Mouse (Mus musculus) forebrain, embryonic 12.5 days (tissue): ENCODE data around the gene Vav2. TPM values are rescaled to one million over a fixed set of nuclear protein-coding genes. Genes with fewer than 3 reads are reported as not detected.

Source experiments
- ATAC-seq: fragments of 200-750 bp; cut with Nextera tagmentation; 2 replicates; pipeline ENCODE4 v1.8.0; 2017; ENCODE audit warnings: moderate TSS enrichment; ENCODE audit not compliant: low FRiP score
- H3K27ac ChIP-seq: fragments of 300-500 bp; sonication (generic); 2 replicates; pipeline ENCODE4 v1.5.1; 2016; ENCODE audit warnings: mild to moderate bottlenecking
- H3K27me3 ChIP-seq: fragments of 300-500 bp; sonication (generic); 2 replicates; pipeline ENCODE4 v1.6.1; 2016; ENCODE audit warnings: mild to moderate bottlenecking
- H3K36me3 ChIP-seq: fragments of 300-500 bp; sonication (generic); replicated peaks from 2 replicates; pipeline ENCODE4 v1.6.1; 2016; ENCODE audit warnings: mild to moderate bottlenecking
- H3K4me1 ChIP-seq: fragments of 300-500 bp; sonication (generic); 2 replicates; pipeline ENCODE4 v1.6.1; 2016
- H3K4me2 ChIP-seq: fragments of 300-500 bp; sonication (generic); 2 replicates; pipeline ENCODE4 v1.6.1; 2016; ENCODE audit warnings: mild to moderate bottlenecking, moderate library complexity
- H3K4me3 ChIP-seq: fragments of 300-500 bp; sonication (generic); replicated peaks from 2 replicates; pipeline ENCODE4 v1.5.1; 2016; ENCODE audit warnings: mild to moderate bottlenecking
- H3K9ac ChIP-seq: fragments of 300-500 bp; sonication (generic); 2 replicates; pipeline ENCODE4 v1.6.1; 2016; ENCODE audit warnings: mild to moderate bottlenecking
- H3K9me3 ChIP-seq: fragments of 300-500 bp; sonication (generic); 2 replicates; pipeline ENCODE4 v1.6.1; 2016
- WGBS: fragments of 180-500 bp; shearing (Covaris S2); methylation state at CpG from one replicate; pipeline ENCODE4 v1.1.7; 2016; 5-methylcytosine and 5-hydroxymethylcytosine counted together
- polyA plus RNA-seq: library from polyadenylated mRNA; unstranded; fragments of >200 nt; fragmentation: Nextera tagmentation; extraction: Ambion mirVana; gene quantifications from 2 replicates; pipeline ENCODE4 v1.2.1, GENCODE M21; 2016

Gene Vav2
- polyA plus RNA-seq, 1 experiment from 2014 or later, result 17.2 TPM

DNA sequence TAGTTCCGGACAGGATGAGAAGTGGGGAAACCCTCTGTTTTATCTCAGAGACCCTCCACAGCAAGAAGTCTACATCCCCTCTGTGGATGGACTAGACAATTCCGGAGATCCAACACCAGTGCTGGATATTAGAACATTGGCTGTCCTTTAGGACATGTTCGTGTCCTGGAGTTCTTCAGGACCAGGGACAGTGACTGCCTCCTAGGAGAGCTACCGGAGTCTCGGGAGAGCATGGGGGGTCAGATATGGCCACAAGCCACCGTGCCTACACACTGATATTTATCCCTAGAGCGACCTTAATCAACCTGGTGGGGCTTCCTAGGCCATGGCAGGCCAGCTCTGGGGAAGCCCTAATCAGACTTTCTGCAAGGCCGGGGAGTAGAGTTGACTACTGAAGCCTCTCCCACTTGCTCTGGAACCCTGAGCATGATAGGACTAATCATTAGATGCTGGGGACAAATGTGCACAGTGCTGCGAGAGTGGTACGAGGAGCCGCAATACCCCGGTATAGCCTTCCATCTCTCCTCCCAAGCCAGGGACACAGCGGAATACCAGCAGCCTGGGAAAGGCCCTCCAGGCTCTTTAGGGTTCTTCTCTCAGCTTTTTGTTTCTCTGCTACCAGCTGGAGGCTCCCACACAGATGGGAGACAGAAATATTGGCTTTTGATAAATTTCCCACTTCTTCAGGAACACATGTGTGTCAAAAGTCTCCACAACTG lies 125.9 kb downstream of the Vav2 start:
- Histone ChIP-seq H3K4me1 (peaks cover 31% of the 10 kb centered on the region), H3K4me2 (no peak overlapping the region), H3K9me3 (no peaks in the 10 kb centered on the region), H3K9ac (no peak overlapping the region; the same call in 1 of the 2 replicates), H3K4me3 (no peak overlapping the region), H3K27me3 (no peaks in the 10 kb centered on the region), H3K27ac (peak overlapping the region; percentile 88), H3K36me3 (peaks cover 5% of the 10 kb centered on the region; the same call in 1 of the 2 replicates)
- WGBS, result 74% methylated on average over 13 of the region's 13 CpGs
- peak; percentile 34; the same call in 1 of the 2 replicates for ATAC-seq

DNA sequence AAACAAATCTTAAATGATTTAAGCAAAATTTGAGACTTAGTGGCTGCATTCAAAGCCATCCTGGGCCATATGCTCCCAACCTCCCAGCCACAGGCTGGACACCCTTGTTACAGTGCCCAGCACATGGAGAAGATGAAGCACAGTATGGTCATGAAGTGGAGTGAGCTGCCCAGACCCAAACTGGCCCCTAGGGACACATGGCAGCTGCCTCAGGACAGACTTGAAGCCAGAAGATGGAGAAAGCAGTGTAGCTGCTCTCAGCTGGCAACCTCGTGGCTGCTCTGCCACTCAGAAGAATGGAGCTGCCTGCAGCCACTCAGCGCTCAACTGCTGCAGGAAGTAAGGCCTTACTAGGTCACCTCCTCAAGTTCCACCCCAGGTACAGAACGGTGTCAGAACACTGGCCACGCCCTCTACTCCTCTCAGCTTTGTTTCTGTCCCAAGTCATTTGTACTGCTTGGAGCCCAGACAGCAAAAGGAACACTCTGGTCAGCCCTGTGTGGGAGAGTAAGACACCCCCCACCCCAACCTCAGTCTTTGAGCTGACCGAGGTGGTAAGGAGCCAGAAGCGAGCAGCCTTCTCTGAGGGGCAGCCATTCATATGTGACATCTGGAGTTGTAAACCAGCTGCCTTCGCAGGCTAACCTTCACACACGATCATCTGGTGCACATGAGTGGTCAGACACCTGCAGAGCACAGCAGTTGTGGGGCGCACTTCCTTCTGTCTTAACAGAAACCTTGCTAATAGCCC lies 130.0 kb downstream of the Vav2 start:
- no peak overlapping the region for H3K27ac ChIP-seq
- H3K27me3 ChIP-seq, result no peaks in the 10 kb centered on the region
- no peak for ATAC-seq
- H3K36me3 ChIP-seq, result peaks cover 10% of the 10 kb centered on the region
- no peaks in the 10 kb centered on the region for H3K9me3 ChIP-seq
- peaks cover 16% of the 10 kb centered on the region for H3K4me1 ChIP-seq
- H3K9ac ChIP-seq, result no peak overlapping the region
- 86% methylated on average over 9 of the region's 9 CpGs for WGBS
- H3K4me2 ChIP-seq, result no peak overlapping the region
- no peak overlapping the region for H3K4me3 ChIP-seq

GRCm38 (mm10) chr2:27294777-27295176 lies 132.1 kb downstream of the Vav2 start:
- 0 out of 2 replicates have a peak, but pooled peaks cover under 1% of the 10 kb centered on the region for H3K4me1 ChIP-seq
- ATAC-seq, result no peak
- no peaks in the 10 kb centered on the region for H3K9me3 ChIP-seq
- no peak overlapping the region for H3K4me3 ChIP-seq
- H3K36me3 ChIP-seq, result peaks cover 30% of the 10 kb centered on the region
- no peak overlapping the region for H3K27ac ChIP-seq
- WGBS, result 96% methylated on average over 3 of the region's 3 CpGs
- H3K4me2 ChIP-seq, result no peak overlapping the region
- H3K27me3 ChIP-seq, result no peaks in the 10 kb centered on the region
- no peak overlapping the region for H3K9ac ChIP-seq

DNA sequence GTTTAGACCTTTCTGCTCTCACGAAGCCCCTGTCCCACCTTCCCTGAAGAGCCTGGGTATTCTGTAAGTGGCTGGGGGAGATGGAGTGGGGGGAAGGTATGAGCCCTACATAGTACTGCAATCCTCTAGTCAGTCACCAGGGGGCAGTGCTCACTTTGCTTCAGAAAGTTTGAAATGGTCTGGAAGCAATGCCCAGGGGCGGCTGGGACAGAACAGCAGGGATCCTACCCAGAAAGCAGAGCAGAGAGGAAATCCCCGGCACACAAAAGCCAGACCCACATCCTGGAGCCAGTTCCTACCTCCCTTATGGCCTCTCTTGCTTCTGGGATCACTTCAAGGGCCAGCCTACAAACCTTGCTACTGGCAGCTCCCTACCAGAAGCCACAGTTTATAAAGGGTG lies 137.8 kb downstream of the Vav2 start:
- Histone ChIP-seq H3K4me3 (no peak overlapping the region), H3K36me3 (peaks cover 45% of the 10 kb centered on the region)
- WGBS, result 3% methylated on average over 3 of the region's 3 CpGs

DNA sequence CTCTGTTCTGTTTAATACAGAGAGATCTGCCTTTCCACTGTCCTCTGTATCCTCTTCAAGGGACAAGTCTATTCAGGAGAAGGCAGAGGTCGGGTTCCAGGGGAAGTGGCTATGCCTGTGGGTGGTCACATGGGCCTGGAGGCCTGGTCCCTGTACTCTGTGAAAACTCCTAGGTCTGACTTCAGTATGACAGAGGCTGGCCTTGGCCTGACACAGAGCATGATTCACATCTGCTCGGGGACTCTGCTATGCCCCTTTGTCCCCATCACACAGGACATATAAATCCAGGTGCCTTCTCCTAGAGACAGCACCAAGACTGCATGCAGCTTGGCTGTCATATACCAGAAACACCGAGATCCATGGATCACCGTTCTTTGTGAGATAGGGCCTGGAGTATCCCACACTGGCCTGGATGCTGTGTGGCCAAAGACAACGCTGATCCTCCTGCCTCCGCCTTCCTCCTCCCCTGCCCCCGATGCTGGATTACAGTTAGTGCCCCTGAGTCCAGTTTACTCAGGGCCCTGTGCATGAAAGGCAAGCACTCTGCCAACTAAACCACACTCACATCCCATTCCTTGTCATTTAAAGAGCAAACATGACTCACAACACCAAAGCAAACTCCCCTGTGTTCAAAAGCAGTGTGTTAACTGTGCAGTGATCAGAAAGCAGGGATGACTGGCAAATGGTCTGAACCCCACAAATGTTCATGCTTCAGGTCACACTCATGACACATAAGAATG lies 139.7 kb downstream of the Vav2 start:
- Histone ChIP-seq H3K4me3 (no peak overlapping the region), H3K36me3 (peaks cover 50% of the 10 kb centered on the region), H3K4me1 (peaks cover 8% of the 10 kb centered on the region), H3K9ac (no peak overlapping the region), H3K4me2 (no peak overlapping the region), H3K27ac (no peak overlapping the region), H3K27me3 (no peaks in the 10 kb centered on the region), H3K9me3 (no peaks in the 10 kb centered on the region)
- 83% methylated on average over 7 of the region's 7 CpGs for WGBS
- ATAC-seq, result no peak

More for the DNA sequence above, 137.8 kb downstream of the Vav2 start:
- H3K4me2 ChIP-seq, result no peak overlapping the region
- H3K9me3 ChIP-seq, result no peaks in the 10 kb centered on the region
- H3K4me1 ChIP-seq, result peaks cover 8% of the 10 kb centered on the region
- peak; percentile 65 for ATAC-seq
- 0 out of 2 replicates have a peak overlapping the region, but pooled peaks have one; percentile 17 for H3K9ac ChIP-seq
- H3K27me3 ChIP-seq, result no peaks in the 10 kb centered on the region
- peak overlapping the region; percentile 70 for H3K27ac ChIP-seq

GRCm38 (mm10) chr2:27284441-27284840 lies 142.4 kb downstream of the Vav2 start:
- Histone ChIP-seq H3K9me3 (no peaks in the 10 kb centered on the region), H3K4me1 (peaks cover 4% of the 10 kb centered on the region), H3K36me3 (peaks cover 35% of the 10 kb centered on the region), H3K4me2 (no peak overlapping the region), H3K4me3 (no peak overlapping the region), H3K27me3 (no peaks in the 10 kb centered on the region), H3K9ac (no peak overlapping the region), H3K27ac (no peak overlapping the region)
- no peak for ATAC-seq
- 76% methylated on average over 7 of the region's 7 CpGs for WGBS

DNA sequence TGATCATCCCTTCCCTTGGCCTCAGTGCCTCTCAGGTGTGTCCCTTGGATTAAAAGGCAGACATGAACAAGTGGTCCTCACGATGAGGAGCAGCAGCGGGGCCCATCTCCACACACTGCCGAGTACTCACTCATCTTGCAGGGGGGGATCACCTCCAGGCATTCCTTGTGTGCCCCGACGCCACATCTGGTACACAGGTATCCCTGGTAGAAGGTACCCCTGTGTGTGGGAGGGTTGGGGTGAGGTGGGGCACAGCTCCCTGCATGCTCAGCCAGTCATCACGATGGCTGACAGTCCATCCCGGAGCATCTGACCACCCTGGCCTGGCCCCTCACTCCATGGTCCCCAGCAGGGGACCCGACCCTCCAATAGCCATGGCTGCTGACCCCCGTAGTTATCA lies 145.1 kb downstream of the Vav2 start:
- Histone ChIP-seq H3K27ac (no peak overlapping the region), H3K36me3 (peaks cover 51% of the 10 kb centered on the region), H3K4me2 (no peak overlapping the region), H3K4me1 (no peaks in the 10 kb centered on the region), H3K27me3 (no peaks in the 10 kb centered on the region), H3K9me3 (no peaks in the 10 kb centered on the region), H3K9ac (no peak overlapping the region), H3K4me3 (no peak overlapping the region)
- no peak for ATAC-seq
- 96% methylated on average over 9 of the region's 9 CpGs for WGBS

DNA sequence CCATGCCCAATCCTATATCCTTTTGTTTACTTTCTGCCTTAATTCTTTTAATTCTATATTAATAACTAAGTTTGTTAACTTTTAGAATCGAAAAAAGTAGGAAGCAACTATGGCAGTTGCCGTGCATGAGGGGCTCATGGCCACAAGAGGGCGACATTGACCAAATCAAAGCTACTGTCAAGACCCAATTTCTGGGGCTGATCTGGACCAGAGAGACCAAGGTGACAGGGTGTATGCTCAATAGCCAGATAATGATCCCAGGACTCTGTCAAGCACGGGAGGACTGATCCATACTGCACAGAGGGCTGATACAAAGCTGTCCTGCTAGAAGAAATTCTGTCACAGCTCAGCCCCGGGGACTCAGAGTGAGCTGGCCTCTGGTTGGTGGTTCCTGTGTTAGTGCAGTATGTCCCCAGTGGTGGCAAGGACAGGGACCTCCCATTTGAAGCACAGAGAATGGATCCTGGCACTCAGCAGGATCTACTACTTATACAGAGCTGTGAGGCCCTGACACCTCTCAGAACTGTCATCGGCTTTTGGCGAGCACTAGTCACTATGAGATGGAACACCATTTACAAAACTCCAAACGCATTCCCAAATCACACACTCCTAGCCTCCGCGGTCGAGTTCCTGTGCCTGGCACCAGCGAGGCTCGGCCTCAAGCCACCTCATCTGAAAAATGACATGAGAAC lies 145.8 kb downstream of the Vav2 start:
- H3K27ac ChIP-seq, result no peak overlapping the region
- WGBS, result 73% methylated on average over 13 of the region's 13 CpGs
- no peaks in the 10 kb centered on the region for H3K4me1 ChIP-seq
- no peak overlapping the region for H3K9ac ChIP-seq
- 0 out of 2 replicates have a peak, but pooled peaks have one; percentile 53 for ATAC-seq
- no peaks in the 10 kb centered on the region for H3K9me3 ChIP-seq
- H3K4me2 ChIP-seq, result no peak overlapping the region
- H3K27me3 ChIP-seq, result no peaks in the 10 kb centered on the region
- H3K4me3 ChIP-seq, result no peak overlapping the region
- peaks cover 53% of the 10 kb centered on the region for H3K36me3 ChIP-seq

DNA sequence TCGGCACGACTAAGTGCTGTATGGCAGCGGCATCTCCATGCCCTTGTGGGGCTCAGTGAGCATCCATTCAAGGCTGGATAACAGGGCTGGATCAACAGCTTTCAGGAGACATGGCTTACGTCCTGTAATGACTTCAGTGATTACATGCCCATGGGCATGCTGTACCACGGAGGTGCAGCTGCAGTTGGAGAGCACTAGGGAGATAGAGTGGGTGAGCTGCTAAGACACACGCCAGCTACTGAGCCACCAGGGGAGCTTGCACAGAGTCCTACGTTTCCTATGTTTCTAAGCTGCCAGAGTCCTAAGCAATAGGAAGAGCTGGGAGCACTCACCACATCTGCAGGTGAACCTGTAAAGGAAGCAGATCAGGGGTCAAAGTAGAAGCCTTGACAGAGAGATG lies 148.0 kb downstream of the Vav2 start:
- peaks cover 72% of the 10 kb centered on the region for H3K36me3 ChIP-seq

DNA sequence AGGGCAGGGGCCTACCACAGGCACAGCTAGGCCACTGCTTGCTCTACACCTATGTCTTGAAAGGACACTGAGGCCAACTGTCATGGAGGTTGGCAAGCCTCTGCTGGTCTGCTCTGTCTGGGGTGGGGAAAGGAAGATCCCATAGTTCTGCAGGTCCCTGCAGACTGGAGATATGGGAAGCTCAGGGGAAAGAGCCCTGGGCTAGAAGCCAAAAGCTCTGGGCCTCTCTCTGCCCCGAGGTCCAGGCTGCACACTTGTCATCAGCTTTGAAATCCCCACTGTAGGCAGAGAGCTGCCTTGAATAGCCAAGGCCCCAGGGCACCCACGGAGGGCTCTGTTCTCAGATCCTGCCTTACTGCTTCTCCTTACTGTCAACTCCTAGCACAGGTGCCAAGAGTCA lies 158.5 kb downstream of the Vav2 start:
- Histone ChIP-seq H3K36me3 (peaks cover 84% of the 10 kb centered on the region), H3K4me1 (no peaks in the 10 kb centered on the region), H3K4me2 (no peak overlapping the region), H3K27me3 (no peaks in the 10 kb centered on the region), H3K9me3 (no peaks in the 10 kb centered on the region), H3K27ac (no peak overlapping the region), H3K4me3 (no peak overlapping the region), H3K9ac (no peak overlapping the region)
- 77% methylated on average over 2 of the region's 2 CpGs for WGBS
- ATAC-seq, result no peak

More for the DNA sequence above, 148.0 kb downstream of the Vav2 start:
- H3K4me1 ChIP-seq, result no peaks in the 10 kb centered on the region
- no peak overlapping the region for H3K9ac ChIP-seq
- H3K4me2 ChIP-seq, result no peak overlapping the region
- 92% methylated on average over 7 of the region's 7 CpGs for WGBS
- no peaks in the 10 kb centered on the region for H3K27me3 ChIP-seq
- no peak overlapping the region for H3K27ac ChIP-seq
- ATAC-seq, result no peak
- H3K4me3 ChIP-seq, result no peak overlapping the region
- H3K9me3 ChIP-seq, result 0 out of 2 replicates have a peak, but pooled peaks cover 6% of the 10 kb centered on the region

DNA sequence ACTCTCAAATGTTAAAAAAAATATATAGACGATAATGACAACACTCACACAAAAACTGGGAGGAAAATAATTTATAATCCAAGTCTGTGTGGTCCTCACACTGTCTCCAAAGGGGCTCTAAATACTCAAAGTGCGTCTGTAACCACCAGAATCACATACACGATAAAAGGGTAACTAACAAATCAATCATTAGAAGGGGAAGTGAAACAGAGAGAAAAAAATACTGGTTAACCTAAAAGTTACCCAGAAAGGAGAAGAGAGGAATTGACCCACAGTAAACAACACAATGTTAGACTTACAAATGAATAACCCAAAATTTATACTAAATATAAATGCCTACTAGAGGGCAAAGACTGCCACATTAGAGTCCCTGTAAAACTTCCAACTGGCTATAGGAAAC lies 161.0 kb downstream of the Vav2 start:
- Histone ChIP-seq H3K9me3 (no peaks in the 10 kb centered on the region), H3K4me3 (no peak overlapping the region), H3K4me2 (no peak overlapping the region), H3K36me3 (peaks cover 89% of the 10 kb centered on the region), H3K4me1 (no peaks in the 10 kb centered on the region), H3K9ac (no peak overlapping the region), H3K27ac (no peak overlapping the region), H3K27me3 (no peaks in the 10 kb centered on the region)
- ATAC-seq, result no peak
- WGBS, result 92% methylated on average over 3 of the region's 3 CpGs

- Histone ChIP-seq H3K4me1 (no peaks in the 10 kb centered on the region), H3K27ac (no peak overlapping the region)
- 95% methylated on average over 4 of the region's 4 CpGs for WGBS
Measured at GRCm38 (mm10) chr2:27262984-27263383, 163.8 kb downstream of the Vav2 start.

More at GRCm38 (mm10) chr2:27262984-27263383, 163.8 kb downstream of the Vav2 start:
- no peak overlapping the region for H3K4me2 ChIP-seq
- H3K9me3 ChIP-seq, result no peaks in the 10 kb centered on the region
- no peak overlapping the region for H3K9ac ChIP-seq
- no peak for ATAC-seq
- no peaks in the 10 kb centered on the region for H3K27me3 ChIP-seq
- no peak overlapping the region for H3K4me3 ChIP-seq
- peaks cover 62% of the 10 kb centered on the region for H3K36me3 ChIP-seq
